Mouse (Mus musculus): ENCODE measurements at regions not wholly inside any gene's neighbourhood (a gene's known extent, or its start where the extent isn't known, plus 50 kb on each side); places are given as distances from the start of the nearest gene placed in this dataset.

DNA sequence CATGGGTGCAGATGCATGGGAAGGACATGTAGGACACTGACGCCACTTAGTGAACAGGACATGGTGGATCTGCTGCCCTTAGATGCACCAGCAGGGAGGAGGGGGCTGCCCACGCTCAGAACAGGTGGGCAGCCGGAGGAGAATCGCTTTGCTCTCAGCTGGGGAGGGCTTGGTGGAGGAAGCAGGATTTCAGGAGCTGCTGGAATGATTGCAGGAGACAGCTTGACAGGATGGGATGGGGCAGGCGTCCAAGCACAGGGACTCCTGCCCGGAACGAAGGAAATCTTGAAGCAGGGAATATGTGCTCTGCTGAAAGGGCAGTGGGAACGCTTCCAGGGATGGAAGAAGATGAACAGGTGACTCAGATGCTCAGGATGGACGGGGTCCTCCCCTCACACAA, 773.9 kb upstream of the Car8 start:
- no peaks in the 10 kb centered on the region for H3K36me3 ChIP-seq (ENCODE audit: control insufficient read depth, insufficient read depth, low read length)
- H3K27me3 ChIP-seq (ENCODE audit: control insufficient read depth, insufficient read depth, low read length) = no peaks in the 10 kb centered on the region
- no peak overlapping the region for H3K27ac ChIP-seq (ENCODE audit: control insufficient read depth, insufficient read depth, low read depth, low read length)
- H3K4me3 ChIP-seq (ENCODE audit: control insufficient read depth, low read depth, low read length) = no peak overlapping the region
- TF ChIP-seq CTCF (IDR thresholded peaks at IDR 0.05; ENCODE audit: control insufficient read depth, insufficient read depth, insufficient replicate concordance, low read depth, low read length) = no peak
- no peak for TF ChIP-seq POLR2A (IDR thresholded peaks at IDR 0.05; ENCODE audit: control insufficient read depth, low read depth, low read length)
- H3K4me1 ChIP-seq (ENCODE audit: control insufficient read depth, insufficient read depth, low read length) = no peaks in the 10 kb centered on the region

DNA sequence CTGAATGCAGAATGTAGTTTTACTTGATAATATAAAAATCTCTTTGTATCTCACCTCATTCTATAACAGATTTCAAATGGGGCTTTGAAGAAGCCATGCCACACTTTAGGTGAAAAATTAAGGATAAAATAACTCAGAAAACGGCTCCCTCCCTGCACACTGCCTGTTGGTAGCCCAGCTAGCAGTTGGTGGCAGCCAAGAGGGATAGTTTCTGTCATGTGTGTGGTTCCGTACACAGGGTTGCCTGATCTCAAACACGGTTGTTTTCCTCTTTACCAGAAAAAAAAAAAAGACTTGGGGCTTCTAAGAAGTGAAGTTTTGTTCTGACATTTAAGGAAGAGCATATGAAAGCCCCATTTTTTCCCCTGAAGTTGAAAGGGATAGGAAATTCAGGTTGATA, 773.1 kb upstream of the Car8 start:
- no peak for TF ChIP-seq CTCF (IDR thresholded peaks at IDR 0.05; ENCODE audit: control insufficient read depth, insufficient read depth, insufficient replicate concordance, low read depth, low read length)
- TF ChIP-seq POLR2A (IDR thresholded peaks at IDR 0.05; ENCODE audit: control insufficient read depth, low read depth, low read length) = no peak
- Histone ChIP-seq H3K4me1 (ENCODE audit: control insufficient read depth, insufficient read depth, low read length) (no peaks in the 10 kb centered on the region), H3K36me3 (ENCODE audit: control insufficient read depth, insufficient read depth, low read length) (no peaks in the 10 kb centered on the region), H3K27ac (ENCODE audit: control insufficient read depth, insufficient read depth, low read depth, low read length) (no peak overlapping the region), H3K4me3 (ENCODE audit: control insufficient read depth, low read depth, low read length) (no peak overlapping the region), H3K27me3 (ENCODE audit: control insufficient read depth, insufficient read depth, low read length) (no peaks in the 10 kb centered on the region)

DNA sequence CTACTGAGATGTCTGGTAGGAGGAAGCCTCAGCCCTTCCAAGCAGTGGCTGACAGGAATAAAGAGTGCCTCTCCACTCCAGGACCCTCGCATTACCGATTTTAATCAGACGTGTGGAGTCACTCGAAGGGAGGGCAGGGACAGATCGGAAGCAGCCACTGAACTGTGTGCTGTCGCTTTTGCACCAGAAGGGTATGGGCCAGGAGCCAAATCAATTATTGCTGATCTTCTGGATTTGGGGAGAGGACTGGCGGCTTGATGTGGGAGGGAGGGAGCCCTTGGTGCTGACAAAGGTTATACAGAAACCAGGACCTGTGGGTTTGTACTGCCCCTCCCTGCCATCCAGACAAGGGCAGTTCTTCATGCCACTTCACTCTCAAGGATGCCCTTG, 772.3 kb upstream of the Car8 start:
- H3K27me3 ChIP-seq (ENCODE audit: control insufficient read depth, insufficient read depth, low read length) = no peaks in the 10 kb centered on the region
- no peak overlapping the region for H3K27ac ChIP-seq (ENCODE audit: control insufficient read depth, insufficient read depth, low read depth, low read length)
- no peak for TF ChIP-seq CTCF (IDR thresholded peaks at IDR 0.05; ENCODE audit: control insufficient read depth, insufficient read depth, insufficient replicate concordance, low read depth, low read length)
- TF ChIP-seq POLR2A (IDR thresholded peaks at IDR 0.05; ENCODE audit: control insufficient read depth, low read depth, low read length) = no peak
- H3K4me1 ChIP-seq (ENCODE audit: control insufficient read depth, insufficient read depth, low read length) = no peaks in the 10 kb centered on the region
- no peaks in the 10 kb centered on the region for H3K36me3 ChIP-seq (ENCODE audit: control insufficient read depth, insufficient read depth, low read length)
- no peak overlapping the region for H3K4me3 ChIP-seq (ENCODE audit: control insufficient read depth, low read depth, low read length)

DNA sequence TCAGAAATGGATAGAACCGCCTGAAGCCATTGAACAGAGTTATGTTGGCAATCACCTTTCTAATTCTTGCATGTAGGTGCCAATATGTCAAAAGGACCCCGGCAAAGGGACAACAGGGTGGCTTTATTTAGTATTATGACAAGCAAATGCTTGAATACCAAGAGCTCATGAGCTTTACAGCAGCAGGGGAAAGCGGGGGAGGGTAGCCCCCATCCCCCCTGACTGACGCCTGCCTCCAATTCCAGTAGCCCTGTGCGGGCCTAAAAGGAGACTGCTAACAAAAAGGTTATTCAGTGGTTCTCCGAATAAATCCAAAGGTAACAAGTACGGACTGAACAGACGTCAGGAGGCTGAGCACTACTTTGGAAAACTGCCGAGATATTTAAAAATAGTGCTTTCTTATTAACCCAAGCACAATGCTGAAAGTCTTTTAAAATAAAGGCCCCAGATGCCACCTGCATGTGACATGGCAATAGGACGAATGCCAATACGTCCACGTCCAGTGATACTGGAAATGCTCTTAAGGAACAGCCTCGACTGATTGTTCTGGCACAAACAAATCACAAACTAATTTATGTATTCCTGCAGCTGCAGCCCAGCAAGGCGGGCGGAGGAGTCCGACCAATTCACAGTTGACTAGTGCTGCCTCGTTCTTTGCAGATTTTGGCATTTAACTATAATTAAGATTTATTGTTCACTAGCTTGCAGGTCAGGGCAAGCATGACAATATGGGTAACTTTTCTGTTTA, 771.7 kb upstream of the Car8 start:
- Histone ChIP-seq H3K36me3 (ENCODE audit: control insufficient read depth, insufficient read depth, low read length) (no peaks in the 10 kb centered on the region), H3K4me3 (ENCODE audit: control insufficient read depth, low read depth, low read length) (no peak overlapping the region), H3K27ac (ENCODE audit: control insufficient read depth, insufficient read depth, low read depth, low read length) (no peak overlapping the region), H3K27me3 (ENCODE audit: control insufficient read depth, insufficient read depth, low read length) (no peaks in the 10 kb centered on the region), H3K4me1 (ENCODE audit: control insufficient read depth, insufficient read depth, low read length) (no peaks in the 10 kb centered on the region)
- TF ChIP-seq POLR2A (IDR thresholded peaks at IDR 0.05; ENCODE audit: control insufficient read depth, low read depth, low read length) = no peak
- TF ChIP-seq CTCF (IDR thresholded peaks at IDR 0.05; ENCODE audit: control insufficient read depth, insufficient read depth, insufficient replicate concordance, low read depth, low read length) = no peak

DNA sequence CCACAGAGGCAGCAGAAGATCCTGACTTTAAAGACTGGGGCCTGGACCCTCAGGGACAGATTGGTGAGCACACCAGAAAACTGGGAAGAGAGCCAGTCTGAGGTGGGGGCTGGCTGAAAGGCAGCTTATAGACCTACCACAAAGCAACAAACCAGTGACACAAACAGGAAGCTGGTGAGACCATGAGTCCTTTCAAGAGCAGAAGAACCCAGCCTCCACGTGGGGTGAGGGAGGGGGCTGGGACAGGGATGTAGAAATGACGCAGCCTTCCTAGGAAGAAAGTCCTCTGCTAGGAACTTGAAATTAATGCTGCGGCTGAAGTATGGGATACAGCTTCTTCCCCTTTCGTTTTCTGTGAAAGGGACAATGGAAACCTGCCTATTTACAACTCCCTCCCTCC, 770.8 kb upstream of the Car8 start:
- no peaks in the 10 kb centered on the region for H3K4me1 ChIP-seq (ENCODE audit: control insufficient read depth, insufficient read depth, low read length)
- no peak overlapping the region for H3K4me3 ChIP-seq (ENCODE audit: control insufficient read depth, low read depth, low read length)
- TF ChIP-seq POLR2A (IDR thresholded peaks at IDR 0.05; ENCODE audit: control insufficient read depth, low read depth, low read length) (no peak), CTCF (IDR thresholded peaks at IDR 0.05; ENCODE audit: control insufficient read depth, insufficient read depth, insufficient replicate concordance, low read depth, low read length) (no peak)
- H3K27me3 ChIP-seq (ENCODE audit: control insufficient read depth, insufficient read depth, low read length) = no peaks in the 10 kb centered on the region
- no peak overlapping the region for H3K27ac ChIP-seq (ENCODE audit: control insufficient read depth, insufficient read depth, low read depth, low read length)
- H3K36me3 ChIP-seq (ENCODE audit: control insufficient read depth, insufficient read depth, low read length) = no peaks in the 10 kb centered on the region

DNA sequence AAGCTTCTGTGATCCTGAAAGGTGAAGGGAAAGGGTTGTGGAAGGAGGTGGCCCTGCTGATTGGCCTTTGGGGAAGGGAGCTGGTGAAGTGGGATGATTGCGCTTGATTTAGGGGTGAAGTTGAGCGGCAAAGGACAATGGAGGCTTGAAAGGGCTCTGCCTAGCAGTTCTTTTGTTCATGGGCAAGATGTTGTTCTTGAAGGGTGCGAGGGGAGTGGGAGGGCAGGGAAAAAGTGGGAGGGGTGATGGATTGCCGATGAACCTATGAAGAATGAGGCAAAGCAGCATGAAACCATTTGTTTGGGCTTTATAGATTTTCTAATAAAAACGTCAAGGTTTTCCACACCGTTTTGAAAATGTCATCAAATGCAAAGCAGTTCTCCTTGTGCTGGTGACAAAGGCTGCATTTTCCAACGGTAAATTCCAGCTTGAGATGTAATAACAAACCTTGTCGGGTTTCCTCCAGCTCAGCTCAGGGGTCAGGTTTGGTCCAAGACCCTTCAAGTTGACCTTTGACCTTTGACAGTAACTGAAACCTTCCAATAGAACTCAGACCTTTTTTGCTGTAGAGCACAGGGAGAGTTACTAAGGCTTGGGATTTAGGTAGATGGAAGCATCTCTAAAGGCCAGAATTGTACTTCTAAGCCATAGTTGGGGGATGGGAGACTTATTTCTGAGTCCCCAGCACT, 767.2 kb upstream of the Car8 start:
- Histone ChIP-seq H3K27ac (ENCODE audit: control insufficient read depth, insufficient read depth, low read depth, low read length) (no peak overlapping the region), H3K27me3 (ENCODE audit: control insufficient read depth, insufficient read depth, low read length) (no peaks in the 10 kb centered on the region), H3K36me3 (ENCODE audit: control insufficient read depth, insufficient read depth, low read length) (no peaks in the 10 kb centered on the region), H3K4me1 (ENCODE audit: control insufficient read depth, insufficient read depth, low read length) (no peaks in the 10 kb centered on the region), H3K4me3 (ENCODE audit: control insufficient read depth, low read depth, low read length) (no peak overlapping the region)
- TF ChIP-seq POLR2A (IDR thresholded peaks at IDR 0.05; ENCODE audit: control insufficient read depth, low read depth, low read length) (no peak), CTCF (IDR thresholded peaks at IDR 0.05; ENCODE audit: control insufficient read depth, insufficient read depth, insufficient replicate concordance, low read depth, low read length) (no peak)

DNA sequence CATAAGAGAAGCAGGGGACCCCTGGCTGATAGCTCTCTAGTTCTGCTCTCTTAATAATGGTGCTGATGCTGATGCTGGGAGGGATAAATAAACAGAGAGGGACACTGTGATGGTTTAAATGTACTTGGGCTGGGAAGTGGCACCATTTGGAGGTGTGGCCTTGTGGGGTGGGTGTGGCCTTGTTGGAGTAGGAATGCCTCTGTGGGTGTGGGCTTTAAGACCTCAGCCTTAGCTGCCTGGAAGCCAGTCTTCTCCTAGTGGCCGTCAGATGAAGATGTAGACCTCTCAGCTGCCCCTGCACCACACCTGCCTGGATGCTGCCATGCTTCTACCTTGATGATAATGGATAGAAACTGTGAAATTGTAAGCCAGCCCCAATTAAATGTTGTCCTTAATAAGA, 765.0 kb upstream of the Car8 start:
- Histone ChIP-seq H3K27me3 (ENCODE audit: control insufficient read depth, insufficient read depth, low read length) (no peaks in the 10 kb centered on the region), H3K27ac (ENCODE audit: control insufficient read depth, insufficient read depth, low read depth, low read length) (no peak overlapping the region), H3K36me3 (ENCODE audit: control insufficient read depth, insufficient read depth, low read length) (no peaks in the 10 kb centered on the region), H3K4me1 (ENCODE audit: control insufficient read depth, insufficient read depth, low read length) (no peaks in the 10 kb centered on the region), H3K4me3 (ENCODE audit: control insufficient read depth, low read depth, low read length) (no peak overlapping the region)
- no peak for TF ChIP-seq CTCF (IDR thresholded peaks at IDR 0.05; ENCODE audit: control insufficient read depth, insufficient read depth, insufficient replicate concordance, low read depth, low read length)
- no peak for TF ChIP-seq POLR2A (IDR thresholded peaks at IDR 0.05; ENCODE audit: control insufficient read depth, low read depth, low read length)

Measured in testis, adult 2 months (tissue).